9 mouse cellular contexts compared by ENCODE assay signal in the genomic region with DNA sequence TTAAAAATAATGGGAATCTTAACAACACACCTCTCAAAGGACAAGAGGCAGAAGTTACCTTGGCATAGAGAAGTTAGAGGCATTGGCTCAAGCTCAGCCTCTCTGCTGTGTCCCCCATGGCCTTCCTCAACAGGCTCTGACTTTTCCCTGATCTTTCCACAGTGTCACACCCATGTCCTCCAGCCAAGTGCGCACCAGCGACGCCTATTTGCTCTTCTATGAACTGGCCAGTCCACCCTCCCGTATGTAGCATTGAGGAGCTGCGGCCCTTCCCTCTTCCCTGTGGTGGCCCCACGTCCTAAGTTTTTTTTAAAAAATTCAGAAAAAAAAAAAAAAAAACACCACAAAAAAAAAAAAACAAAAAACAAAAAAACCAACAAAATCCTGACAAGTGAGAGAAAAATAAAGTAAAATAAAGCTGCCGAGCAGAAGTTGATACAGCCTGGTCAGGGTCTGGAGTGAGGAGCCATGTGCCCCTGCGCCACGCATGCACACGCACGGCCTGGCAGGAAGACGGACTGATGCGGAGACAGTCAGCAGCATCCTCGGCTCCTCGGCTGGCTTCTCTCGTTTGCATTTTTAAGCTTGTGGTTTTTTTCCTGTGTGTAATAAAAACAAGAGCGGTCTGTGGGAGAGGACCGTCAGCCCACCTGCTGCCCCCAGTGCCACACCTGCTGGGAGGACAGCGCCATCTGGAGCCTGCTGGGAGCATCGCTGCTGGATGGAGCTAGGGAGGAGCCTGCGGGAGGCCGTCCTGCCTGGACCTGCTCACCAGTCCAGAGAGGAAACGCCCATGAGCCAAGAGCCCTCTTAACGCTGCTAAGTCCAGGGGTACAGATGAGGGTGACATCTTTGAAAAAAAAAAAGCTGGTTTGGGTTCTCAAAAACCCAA. TPM values are rescaled to one million over a fixed set of nuclear protein-coding genes. Genes with fewer than 3 reads are reported as not detected.
DNase-seq lines count a peak whose midpoint lies in the region; ATAC-seq lines count a peak whose summit lies in the region.
"Had no signal": no experiment of that assay in that cellular context is flagged by ENCODE, and none has a peak within 500 bp of the region (broad histone marks: within the 10 kb centered on the region; RNA-seq: fewer than 3 reads in every experiment).

No protein-coding gene starts in this region.

- no peak overlapping the region for H3K4me2 ChIP-seq in embryonic facial prominence, embryonic 11.5 days (ENCODE audit: low read depth, low read length)
- H3K4me2 ChIP-seq in heart, embryonic 13.5 days: no peak overlapping the region
- H3K4me2 ChIP-seq in kidney, embryonic 16.5 days (replicated peaks; ENCODE audit: low read depth, low read length): peak overlapping the region; percentile 26
- H3K4me2 ChIP-seq in liver, embryonic 12.5 days: no peak overlapping the region
- H3K4me2 ChIP-seq in stomach, embryonic 14.5 days (replicated peaks; ENCODE audit: low read depth, low read length): no peak overlapping the region

- no peaks in the 10 kb centered on the region for H3K9me3 ChIP-seq in embryonic facial prominence, embryonic 11.5 days (replicated peaks; ENCODE audit: control insufficient read depth, low read length)
- no peaks in the 10 kb centered on the region for H3K9me3 ChIP-seq in heart, embryonic 13.5 days
- no peaks in the 10 kb centered on the region for H3K9me3 ChIP-seq in kidney, embryonic 16.5 days (ENCODE audit: low read length)
- no peaks in the 10 kb centered on the region for H3K9me3 ChIP-seq in liver, embryonic 12.5 days (replicated peaks)
- no peaks in the 10 kb centered on the region for H3K9me3 ChIP-seq in stomach, embryonic 14.5 days (ENCODE audit: control insufficient read depth, low read depth, low read length)

- no peaks in the 10 kb centered on the region; the same call in 1 of the 2 replicates for H3K4me1 ChIP-seq in embryonic facial prominence, embryonic 11.5 days (ENCODE audit: control insufficient read depth, insufficient read depth, low read length)
- peaks cover 53% of the 10 kb centered on the region for H3K4me1 ChIP-seq in heart, embryonic 13.5 days
- peaks cover 17% of the 10 kb centered on the region for H3K4me1 ChIP-seq in kidney, embryonic 16.5 days (ENCODE audit: insufficient read depth, low read length)
- H3K4me1 ChIP-seq in liver, embryonic 12.5 days: peaks cover 17% of the 10 kb centered on the region
- H3K4me1 ChIP-seq in stomach, embryonic 14.5 days (ENCODE audit: control insufficient read depth, insufficient read depth, low read length): 0 out of 2 replicates have a peak, but pooled peaks cover 3% of the 10 kb centered on the region

- H3K9ac ChIP-seq in embryonic facial prominence, embryonic 11.5 days (replicated peaks; ENCODE audit: low read length): no peak overlapping the region
- H3K9ac ChIP-seq in heart, embryonic 13.5 days: peak overlapping the region; percentile 19; the same call in 1 of the 2 replicates
- H3K9ac ChIP-seq in kidney, embryonic 16.5 days (replicated peaks; ENCODE audit: low read length): no peak overlapping the region
- no peak overlapping the region for H3K9ac ChIP-seq in liver, embryonic 12.5 days
- H3K9ac ChIP-seq in stomach, embryonic 14.5 days (replicated peaks; ENCODE audit: low read depth, low read length): no peak overlapping the region

- peak; percentile 81; the same call in 1 of the 2 replicates for ATAC-seq in embryonic facial prominence, embryonic 11.5 days (replicated peaks; ENCODE audit: insufficient number of reproducible peaks, low FRiP score, low TSS enrichment, low read depth)
- ATAC-seq in heart, embryonic 13.5 days (ENCODE audit: extremely low read depth, insufficient number of reproducible peaks, low FRiP score, low TSS enrichment): no peak
- ATAC-seq in kidney, embryonic 16.5 days (ENCODE audit: low FRiP score, low TSS enrichment): peak; percentile 76
- peak; percentile 47; the same call in 1 of the 2 replicates for ATAC-seq in liver, embryonic 12.5 days
- peak; percentile 75; the same call in 1 of the 2 replicates for ATAC-seq in stomach, embryonic 14.5 days (ENCODE audit: insufficient number of reproducible peaks, insufficient read depth, low FRiP score, low read depth)

- H3K36me3 ChIP-seq in embryonic facial prominence, embryonic 11.5 days (replicated peaks; ENCODE audit: control insufficient read depth, insufficient read depth, low read depth, low read length): no peaks in the 10 kb centered on the region; the same call in 1 of the 2 replicates
- H3K36me3 ChIP-seq in heart, embryonic 13.5 days: peaks cover 65% of the 10 kb centered on the region
- peaks cover 17% of the 10 kb centered on the region for H3K36me3 ChIP-seq in kidney, embryonic 16.5 days (ENCODE audit: insufficient read depth, low read length)
- 0 out of 2 replicates have a peak, but pooled peaks cover 5% of the 10 kb centered on the region for H3K36me3 ChIP-seq in liver, embryonic 12.5 days
- peaks cover 9% of the 10 kb centered on the region; the same call in 1 of the 2 replicates for H3K36me3 ChIP-seq in stomach, embryonic 14.5 days (ENCODE audit: control insufficient read depth, insufficient read depth, low read length)

- DNase-seq in layer of hippocampus, adult 11-12 months (ENCODE audit: low spot score): peak; percentile 86
- no peak for DNase-seq in layer of hippocampus, adult 9-10 months (ENCODE audit: low spot score)
- peak; percentile 83 for DNase-seq in embryonic facial prominence, embryonic 11.5 days (ENCODE audit: low spot score)
- peak; percentile 57 to 80 for DNase-seq in natural killer cell, adult 2 months (ENCODE audit: low spot score in 2 of 2)

- no peaks in the 10 kb centered on the region for H3K27me3 ChIP-seq in embryonic facial prominence, embryonic 11.5 days (ENCODE audit: control insufficient read depth, insufficient read depth, low read length)
- H3K27me3 ChIP-seq in heart, embryonic 13.5 days (replicated peaks): no peaks in the 10 kb centered on the region
- H3K27me3 ChIP-seq in kidney, embryonic 16.5 days (ENCODE audit: insufficient read depth, low read length): no peaks in the 10 kb centered on the region
- H3K27me3 ChIP-seq in liver, embryonic 12.5 days (replicated peaks): peaks cover 12% of the 10 kb centered on the region
- H3K27me3 ChIP-seq in stomach, embryonic 14.5 days (ENCODE audit: control insufficient read depth, insufficient read depth, low read length): no peaks in the 10 kb centered on the region

- no peak overlapping the region for H3K27ac ChIP-seq in embryonic facial prominence, embryonic 11.5 days (replicated peaks; ENCODE audit: low read depth, low read length)
- peak overlapping the region; percentile 59 for H3K27ac ChIP-seq in heart, embryonic 13.5 days (replicated peaks)
- no peak overlapping the region for H3K27ac ChIP-seq in kidney, embryonic 16.5 days (ENCODE audit: low read length)
- no peak overlapping the region for H3K27ac ChIP-seq in liver, embryonic 12.5 days
- H3K27ac ChIP-seq in stomach, embryonic 14.5 days (ENCODE audit: low read length): no peak overlapping the region
- H3K27ac ChIP-seq: macrophage had no signal

- no peak overlapping the region for H3K4me3 ChIP-seq in embryonic facial prominence, embryonic 11.5 days (ENCODE audit: low read depth, low read length)
- no peak overlapping the region for H3K4me3 ChIP-seq in heart, embryonic 13.5 days
- H3K4me3 ChIP-seq in kidney, embryonic 16.5 days (ENCODE audit: low read length): no peak overlapping the region
- no peak overlapping the region for H3K4me3 ChIP-seq in liver, embryonic 12.5 days
- H3K4me3 ChIP-seq in stomach, embryonic 14.5 days (ENCODE audit: low read depth, low read length): no peak overlapping the region

- WGBS in embryonic facial prominence, embryonic 11.5 days: 32% methylated on average over 24 of the region's 24 CpGs
- 36% methylated on average over 24 of the region's 24 CpGs for WGBS in heart, embryonic 13.5 days
- 36% methylated on average over 24 of the region's 24 CpGs for WGBS in kidney, embryonic 16.5 days
- 47% methylated on average over 24 of the region's 24 CpGs for WGBS in liver, embryonic 12.5 days (ENCODE audit: insufficient replicate concordance)
- 38% methylated on average over 24 of the region's 24 CpGs for WGBS in stomach, embryonic 14.5 days

RNA-seq across cellular contexts. Expression of a gene that starts 7.7 kb away (rescaled TPM):
- 0.17 and 0.32 TPM in 2 replicates for polyA plus RNA-seq in embryonic facial prominence, embryonic 11.5 days (2014; fragmentation: Nextera tagmentation; extraction: Ambion mirVana)
- polyA plus RNA-seq in heart, embryonic 13.5 days (2015; fragmentation: Nextera tagmentation; extraction: Ambion mirVana): not detected in 2 replicates
- 0.10 and 0.25 TPM in 2 replicates for polyA plus RNA-seq in kidney, embryonic 16.5 days (2015; fragmentation: Nextera tagmentation; extraction: Ambion mirVana)
- polyA plus RNA-seq in liver, embryonic 12.5 days (2016; fragmentation: Nextera tagmentation; extraction: Ambion mirVana): 0.11 TPM in 1 of 2 replicates, not detected in the other
- 0.26 and 0.28 TPM in 2 replicates for polyA plus RNA-seq in stomach, embryonic 14.5 days (2014; fragmentation: Nextera tagmentation; extraction: Ambion mirVana)
- polyA plus RNA-seq: macrophage had no signal

RNA-seq across cellular contexts. Expression of a gene that starts 13.2 kb away (rescaled TPM):
- polyA plus RNA-seq in embryonic facial prominence, embryonic 11.5 days (2014; fragmentation: Nextera tagmentation; extraction: Ambion mirVana): 0.53 and 0.56 TPM in 2 replicates
- 1.1 and 2.1 TPM in 2 replicates for polyA plus RNA-seq in heart, embryonic 13.5 days (2015; fragmentation: Nextera tagmentation; extraction: Ambion mirVana)
- 4.7 and 5.7 TPM in 2 replicates for polyA plus RNA-seq in kidney, embryonic 16.5 days (2015; fragmentation: Nextera tagmentation; extraction: Ambion mirVana)
- 0.23 and 0.28 TPM in 2 replicates for polyA plus RNA-seq in liver, embryonic 12.5 days (2016; fragmentation: Nextera tagmentation; extraction: Ambion mirVana)
- polyA plus RNA-seq in stomach, embryonic 14.5 days (2014; fragmentation: Nextera tagmentation; extraction: Ambion mirVana): 2.3 and 2.8 TPM in 2 replicates
- polyA plus RNA-seq: macrophage had no signal

RNA-seq across cellular contexts. Expression of a gene that starts 19.4 kb away (rescaled TPM):
- polyA plus RNA-seq in embryonic facial prominence, embryonic 11.5 days (2014; fragmentation: Nextera tagmentation; extraction: Ambion mirVana): 0.08 TPM in 1 of 2 replicates, not detected in the other
- polyA plus RNA-seq in heart, embryonic 13.5 days (2015; fragmentation: Nextera tagmentation; extraction: Ambion mirVana): not detected in 2 replicates
- polyA plus RNA-seq in kidney, embryonic 16.5 days (2015; fragmentation: Nextera tagmentation; extraction: Ambion mirVana): 0.22 and 0.25 TPM in 2 replicates
- not detected in 2 replicates for polyA plus RNA-seq in liver, embryonic 12.5 days (2016; fragmentation: Nextera tagmentation; extraction: Ambion mirVana)
- polyA plus RNA-seq in stomach, embryonic 14.5 days (2014; fragmentation: Nextera tagmentation; extraction: Ambion mirVana): 0.43 and 0.52 TPM in 2 replicates

RNA-seq across cellular contexts. Expression of a gene that starts 19.5 kb away (rescaled TPM):
- polyA plus RNA-seq in embryonic facial prominence, embryonic 11.5 days (2014; fragmentation: Nextera tagmentation; extraction: Ambion mirVana): 59.5 and 65.9 TPM in 2 replicates
- 38.5 and 39.3 TPM in 2 replicates for polyA plus RNA-seq in heart, embryonic 13.5 days (2015; fragmentation: Nextera tagmentation; extraction: Ambion mirVana)
- 75.0 and 87.0 TPM in 2 replicates for polyA plus RNA-seq in kidney, embryonic 16.5 days (2015; fragmentation: Nextera tagmentation; extraction: Ambion mirVana)
- polyA plus RNA-seq in liver, embryonic 12.5 days (2016; fragmentation: Nextera tagmentation; extraction: Ambion mirVana): 57.6 and 58.7 TPM in 2 replicates
- polyA plus RNA-seq in stomach, embryonic 14.5 days (2014; fragmentation: Nextera tagmentation; extraction: Ambion mirVana): 61.7 and 66.7 TPM in 2 replicates

RNA-seq across cellular contexts. Expression of a gene that starts 27.0 kb away (rescaled TPM):
- polyA plus RNA-seq in embryonic facial prominence, embryonic 11.5 days (2014; fragmentation: Nextera tagmentation; extraction: Ambion mirVana): 12.7 and 13.1 TPM in 2 replicates
- 48.5 and 66.0 TPM in 2 replicates for polyA plus RNA-seq in heart, embryonic 13.5 days (2015; fragmentation: Nextera tagmentation; extraction: Ambion mirVana)
- 53.9 and 57.7 TPM in 2 replicates for polyA plus RNA-seq in kidney, embryonic 16.5 days (2015; fragmentation: Nextera tagmentation; extraction: Ambion mirVana)
- polyA plus RNA-seq in liver, embryonic 12.5 days (2016; fragmentation: Nextera tagmentation; extraction: Ambion mirVana): 1.8 and 3.9 TPM in 2 replicates
- 10.5 and 15.0 TPM in 2 replicates for polyA plus RNA-seq in stomach, embryonic 14.5 days (2014; fragmentation: Nextera tagmentation; extraction: Ambion mirVana)
